Mouse (Mus musculus): ENCODE data around the gene Fkbp1a.

The Fkbp1a gene

GRCm38 (mm10) chr2:151542323-151543062 is at the start of gene Fkbp1a:
Gene Fkbp1a (plus strand): TSS chr2:151542483.
- peak; percentile 97 to 98 for DNase-seq (ENCODE audit: low spot score in 2 of 2)

DNA sequence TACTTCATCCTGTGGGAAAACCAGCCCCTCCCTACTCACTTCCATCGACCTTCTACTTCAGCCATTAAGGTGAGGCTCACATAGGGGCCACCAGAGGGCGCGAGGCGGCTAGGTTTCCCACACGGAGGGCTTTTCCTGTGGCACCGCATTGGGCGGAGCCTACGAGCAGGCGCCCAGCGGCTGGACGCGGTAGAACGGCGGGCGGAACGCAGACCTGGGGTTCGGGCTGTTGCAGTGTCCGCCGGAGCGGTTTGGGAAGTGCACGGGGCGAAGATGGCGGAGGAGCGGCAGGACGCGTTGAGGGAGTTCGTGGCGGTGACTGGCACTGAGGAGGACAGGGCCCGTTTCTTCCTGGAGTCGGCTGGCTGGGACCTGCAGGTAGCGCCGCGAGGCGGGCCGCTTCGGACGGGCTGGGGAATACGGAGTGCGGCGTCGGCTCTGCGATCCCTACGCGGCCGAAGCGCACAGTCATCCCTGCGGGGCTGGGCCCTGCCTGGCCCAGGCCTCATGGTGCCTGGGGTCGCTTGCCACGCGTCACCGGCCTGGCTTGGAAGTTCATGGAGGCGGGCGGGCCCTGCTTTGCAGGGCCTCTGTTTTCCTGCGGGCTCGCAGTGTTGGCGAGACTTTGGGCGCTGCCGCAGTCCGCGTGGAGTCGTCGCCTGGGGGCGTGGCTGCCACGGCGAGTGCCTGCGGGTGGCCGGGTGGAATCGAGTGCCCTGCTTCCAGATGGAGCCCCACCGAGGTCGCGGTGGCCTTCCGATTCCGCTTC is 48.1 kb upstream of the Fkbp1a start, which contains the start of gene Nsfl1c:
Gene Nsfl1c, plus strand, starts transcription at position 148 of the 769 bp plus-strand sequence.
- DNase-seq (ENCODE audit: low spot score in 2 of 2): peak; percentile 86 to 92

DNA sequence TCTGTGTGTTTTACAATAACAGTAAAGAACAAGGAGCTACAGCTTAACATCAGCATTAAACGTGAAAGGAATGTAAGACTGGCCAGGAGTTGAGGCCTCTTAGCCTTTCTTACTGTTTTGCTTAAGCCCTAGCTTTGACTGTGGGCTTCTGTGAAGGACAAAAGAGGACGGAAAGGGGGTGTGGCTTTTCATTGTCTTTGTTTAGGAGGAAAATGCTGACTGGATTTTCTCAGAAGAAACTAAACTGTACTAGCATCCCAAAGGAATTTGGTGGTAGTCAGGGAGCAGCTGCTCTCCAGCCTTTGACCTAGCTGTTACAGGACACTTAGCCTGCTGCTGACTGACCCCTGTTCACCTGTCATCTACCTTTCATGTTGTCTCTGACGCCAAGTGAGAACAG is 43.9 kb upstream of the Fkbp1a start:
- no peak for DNase-seq (ENCODE audit: low spot score in 2 of 2)

DNA sequence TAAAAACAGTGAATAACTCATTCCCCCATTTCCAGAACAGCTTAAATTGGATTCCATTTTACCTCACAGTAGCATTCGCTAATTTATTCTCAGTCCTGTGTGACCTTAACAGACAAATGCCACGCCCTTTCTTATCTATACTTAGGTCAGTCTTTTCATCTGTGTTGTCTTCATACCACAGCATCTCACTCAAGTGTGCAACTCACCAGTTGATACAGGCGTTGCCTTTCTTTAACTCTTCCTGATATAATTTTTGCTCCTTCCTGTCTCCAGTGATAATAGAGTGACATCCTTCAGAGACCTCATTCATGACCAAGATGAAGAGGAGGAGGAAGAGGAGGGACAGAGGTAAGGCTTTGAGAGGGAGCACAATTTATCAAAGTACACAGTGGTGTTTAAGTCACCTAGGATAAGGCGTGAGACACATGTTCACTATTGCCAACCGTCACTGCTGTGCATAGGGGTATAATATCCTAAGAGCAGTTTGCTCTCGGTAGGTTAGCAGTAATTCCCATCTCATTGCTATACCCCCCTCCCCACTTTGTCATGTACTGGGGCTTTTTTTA is 41.8 kb upstream of the Fkbp1a start:
- DNase-seq (ENCODE audit: low spot score in 2 of 2): no peak

GRCm38 (mm10) chr2:151504226-151504625 is 38.1 kb upstream of the Fkbp1a start:
- no peak for DNase-seq (ENCODE audit: low spot score in 2 of 2)

GRCm38 (mm10) chr2:151512199-151512598 is 30.1 kb upstream of the Fkbp1a start:
- DNase-seq (ENCODE audit: low spot score in 2 of 2): peak in 1 of 2 experiments; percentile 36

DNA sequence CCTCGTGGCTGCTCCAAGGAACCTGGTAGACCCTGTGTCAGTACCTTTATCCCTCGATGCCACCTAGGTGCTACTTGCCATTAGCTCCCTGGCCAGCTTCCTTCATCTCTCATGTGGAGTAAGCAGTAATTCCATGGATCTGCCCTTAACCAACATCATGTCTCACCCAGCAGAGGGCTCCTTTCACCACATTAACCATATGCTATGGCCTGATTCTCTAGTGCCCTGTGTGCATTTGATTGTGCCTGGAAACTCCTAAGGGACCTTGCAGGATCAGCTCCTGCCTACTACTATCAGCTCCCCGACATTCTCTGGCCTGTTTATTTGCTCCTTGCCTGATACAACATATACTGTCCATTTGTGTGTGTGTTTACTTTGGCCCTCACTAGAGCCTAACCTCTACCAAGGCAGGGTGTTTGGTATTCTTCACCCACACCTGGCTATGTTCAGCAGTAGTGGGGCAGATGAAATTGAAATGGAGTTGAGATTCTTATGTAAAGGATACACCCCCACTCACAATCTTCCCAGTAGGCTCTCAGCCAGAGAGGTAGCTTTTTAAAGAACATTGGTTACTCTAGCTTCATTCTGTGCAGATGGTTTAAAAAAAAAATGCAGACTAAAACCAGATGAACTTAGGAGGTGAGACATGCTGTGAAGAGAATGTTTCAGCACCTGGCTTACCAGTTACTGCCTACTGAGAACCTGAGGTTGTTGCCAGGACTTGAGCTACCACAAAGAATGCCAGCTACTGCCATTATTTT is 28.6 kb upstream of the Fkbp1a start:
- no peak for DNase-seq (ENCODE audit: low spot score in 2 of 2)

DNA sequence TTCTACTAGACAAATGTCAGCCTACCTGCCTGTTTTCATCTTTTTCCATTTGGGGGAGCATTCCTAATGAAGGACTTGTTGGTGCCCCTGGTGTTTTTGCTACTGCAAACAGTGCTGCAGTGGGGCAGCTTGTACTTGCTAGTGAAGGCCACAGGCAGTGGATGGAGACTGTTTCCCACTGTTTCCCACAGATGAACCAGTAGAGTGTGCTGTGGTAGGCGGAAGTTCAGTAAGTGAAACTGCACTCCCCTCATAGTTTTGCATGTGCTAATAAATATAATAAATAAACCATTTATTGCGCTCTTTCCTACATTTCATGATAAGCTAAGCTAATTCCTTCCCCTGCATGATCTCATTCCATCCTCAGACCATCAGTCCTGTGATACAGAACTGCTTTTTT is 23.3 kb upstream of the Fkbp1a start:
- DNase-seq (ENCODE audit: low spot score in 2 of 2): no peak

GRCm38 (mm10) chr2:151524324-151525041 is 17.8 kb upstream of the Fkbp1a start:
- DNase-seq (ENCODE audit: low spot score in 2 of 2): no peak

DNA sequence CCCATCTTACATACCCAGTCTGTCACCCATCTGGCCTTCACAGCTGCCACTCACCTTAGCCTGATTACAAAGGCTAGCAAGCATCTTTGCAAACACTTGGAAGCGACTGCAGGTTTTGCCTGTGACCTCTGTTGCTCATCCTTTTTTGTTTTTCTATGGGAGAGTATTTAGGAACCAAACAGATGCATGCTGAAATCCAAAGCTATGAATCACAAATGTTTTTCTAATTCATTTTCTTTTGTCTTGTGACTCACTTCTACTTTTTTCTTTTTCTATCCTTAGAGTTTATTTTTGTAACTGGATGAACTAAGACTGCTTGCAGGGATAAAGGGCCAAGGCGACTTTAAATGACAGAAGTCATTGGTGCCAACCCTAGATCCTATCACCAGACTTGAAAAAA is 16.8 kb upstream of the Fkbp1a start:
- DNase-seq (ENCODE audit: low spot score in 2 of 2): no peak

GRCm38 (mm10) chr2:151528066-151528465 is 14.2 kb upstream of the Fkbp1a start:
- no peak for DNase-seq (ENCODE audit: low spot score in 2 of 2)

DNA sequence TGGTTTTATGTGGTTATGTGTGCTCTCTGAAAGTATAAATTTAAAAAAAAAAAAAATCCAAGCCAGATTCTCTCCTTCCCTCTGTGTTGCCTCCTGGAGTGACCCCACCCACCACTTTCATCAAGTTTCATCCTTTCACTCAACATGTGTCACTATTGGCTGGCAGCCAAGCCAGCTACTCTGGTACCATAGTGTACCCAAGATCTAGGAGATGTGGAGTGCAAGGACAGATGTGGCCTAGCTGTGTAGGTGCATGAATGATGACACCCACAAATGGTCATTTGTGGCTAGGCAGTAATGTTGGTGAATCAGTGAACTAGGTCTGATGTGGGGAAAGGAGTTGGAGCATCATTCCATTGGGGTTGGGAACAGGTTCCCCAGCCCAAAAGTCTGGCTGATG is 13.1 kb upstream of the Fkbp1a start:
- no peak for DNase-seq (ENCODE audit: low spot score in 2 of 2)

DNA sequence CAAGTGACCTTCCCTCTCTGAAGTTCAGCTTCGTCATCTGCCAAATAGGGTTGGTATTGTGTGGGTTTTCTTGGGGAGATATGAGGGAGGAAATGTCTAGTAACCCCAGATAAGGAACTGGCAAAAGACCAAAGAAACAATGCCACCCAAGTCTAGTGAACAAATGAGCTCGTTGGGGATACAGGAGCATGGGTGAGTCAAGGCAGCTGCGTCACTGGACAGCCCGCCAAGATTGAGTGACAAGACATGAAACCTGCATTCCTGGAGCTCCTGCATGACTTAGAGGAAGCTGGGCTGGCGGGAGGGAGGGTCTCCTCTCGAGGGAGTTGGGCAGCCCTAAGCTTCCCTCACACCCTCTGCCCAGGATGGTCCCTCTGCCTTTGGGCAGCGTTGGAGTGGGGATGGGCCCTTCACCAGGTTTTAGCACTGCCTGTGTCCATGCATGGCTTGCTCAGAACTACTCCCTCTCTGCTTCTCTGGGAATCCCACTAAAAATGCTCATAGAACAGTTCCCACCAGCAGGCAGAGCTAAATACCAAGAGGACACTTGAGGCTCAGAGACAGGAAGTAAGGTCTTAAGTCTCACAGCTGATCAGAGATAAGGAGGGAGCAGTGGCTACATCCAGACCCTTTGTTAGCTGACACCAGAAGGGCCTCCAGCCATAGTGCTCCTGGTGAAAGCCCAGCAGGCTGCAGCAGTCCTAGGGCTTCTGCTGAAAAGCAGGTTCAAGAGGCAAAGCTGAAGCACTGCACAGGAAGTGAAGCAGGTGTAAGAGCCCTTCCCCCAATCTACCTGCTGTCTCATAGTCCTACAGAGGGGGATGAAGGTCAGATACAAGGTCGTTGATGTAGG is 11.7 kb upstream of the Fkbp1a start:
- no peak for DNase-seq (ENCODE audit: low spot score in 2 of 2)

DNA sequence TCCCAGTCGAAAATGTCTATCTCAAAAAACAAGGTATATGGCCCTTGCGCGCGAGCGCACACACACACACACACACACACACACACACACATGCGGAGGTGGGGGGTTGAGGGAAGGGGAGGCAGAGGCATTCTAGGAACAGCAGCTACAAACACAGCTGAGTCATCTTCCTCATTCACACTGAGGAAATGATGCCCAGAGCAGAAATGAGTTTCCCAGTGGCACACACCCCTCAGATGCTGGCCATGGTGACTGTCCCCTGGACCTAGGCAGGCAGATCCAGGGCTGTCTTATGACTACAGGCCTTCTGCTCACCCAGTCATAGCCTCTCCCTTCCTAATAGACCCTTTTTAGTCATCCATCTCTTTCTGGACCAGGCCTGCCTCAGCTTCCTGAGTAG is 8.7 kb upstream of the Fkbp1a start:
- peak in 1 of 2 experiments; percentile 25 for DNase-seq (ENCODE audit: low spot score in 2 of 2)

DNA sequence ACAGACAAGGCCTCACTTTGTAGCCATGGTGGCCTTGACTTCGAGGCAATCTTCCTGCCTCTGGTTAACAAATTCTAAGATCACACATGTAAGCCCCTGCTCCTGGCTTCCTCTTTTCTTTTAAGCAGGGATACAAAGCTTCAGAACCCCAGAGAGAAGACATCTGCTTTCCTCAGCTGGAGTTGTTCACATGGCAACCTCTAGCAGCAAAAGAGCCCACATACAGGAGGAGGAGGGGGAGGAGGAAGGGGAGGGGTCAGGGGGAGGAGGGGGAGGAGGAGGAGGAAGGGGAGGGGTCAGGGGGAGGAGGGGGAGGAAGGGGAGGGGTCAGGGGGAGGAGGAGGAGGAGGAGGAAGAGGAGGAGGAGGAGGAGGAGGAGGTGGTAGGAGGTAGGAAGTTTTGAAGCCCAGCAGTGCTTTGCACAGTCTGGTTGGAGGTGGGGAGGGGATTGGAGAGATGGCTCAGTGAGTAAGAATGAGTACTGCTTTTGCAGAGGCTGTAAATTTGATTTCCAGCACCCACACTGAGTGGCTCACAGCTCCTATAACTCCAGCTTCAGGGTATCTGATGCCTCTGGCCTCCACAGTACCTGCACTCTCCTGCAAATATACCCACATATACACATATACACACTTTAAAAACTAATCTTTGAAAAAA is 6.2 kb upstream of the Fkbp1a start:
- DNase-seq (ENCODE audit: low spot score in 2 of 2): no peak

DNA sequence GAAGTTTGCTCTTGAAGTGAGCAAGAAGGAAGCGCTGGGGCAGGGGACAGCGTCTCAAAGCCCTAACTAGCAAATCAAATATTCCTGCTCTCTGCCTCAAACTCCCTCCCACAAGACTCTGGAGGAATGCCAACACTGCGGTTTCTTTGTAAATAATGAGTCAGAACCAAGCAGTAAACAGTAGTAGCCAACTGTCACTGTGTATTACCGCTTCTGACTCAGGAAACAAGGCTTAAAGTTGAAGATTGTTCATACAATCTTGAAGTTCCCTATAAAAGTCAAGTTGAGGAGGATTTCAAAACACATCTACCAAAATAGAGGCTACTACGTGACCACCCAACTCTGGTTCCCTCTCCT is 5.7 kb upstream of the Fkbp1a start:
- DNase-seq (ENCODE audit: low spot score in 2 of 2): peak; percentile 20 to 37

DNA sequence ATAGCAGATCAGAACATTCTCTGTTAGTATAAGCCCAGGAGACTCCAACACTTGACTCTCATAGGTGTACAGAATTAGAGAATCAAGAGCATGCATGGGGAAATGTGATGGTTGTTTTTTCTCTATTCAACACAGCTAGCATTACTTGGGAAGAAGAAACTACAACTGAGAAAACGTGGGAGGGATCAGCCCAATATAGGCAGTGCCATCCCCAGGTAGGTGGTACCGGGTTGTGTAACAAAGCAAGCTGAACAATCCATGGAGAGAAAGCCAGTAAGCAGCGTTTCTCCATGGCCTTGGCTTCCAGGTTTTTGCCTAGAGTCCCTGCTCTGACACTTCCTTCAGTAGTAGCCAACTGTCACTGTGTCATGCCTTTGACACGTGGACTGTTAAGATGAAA is 3.6 kb upstream of the Fkbp1a start:
- no peak for DNase-seq (ENCODE audit: low spot score in 2 of 2)

DNA sequence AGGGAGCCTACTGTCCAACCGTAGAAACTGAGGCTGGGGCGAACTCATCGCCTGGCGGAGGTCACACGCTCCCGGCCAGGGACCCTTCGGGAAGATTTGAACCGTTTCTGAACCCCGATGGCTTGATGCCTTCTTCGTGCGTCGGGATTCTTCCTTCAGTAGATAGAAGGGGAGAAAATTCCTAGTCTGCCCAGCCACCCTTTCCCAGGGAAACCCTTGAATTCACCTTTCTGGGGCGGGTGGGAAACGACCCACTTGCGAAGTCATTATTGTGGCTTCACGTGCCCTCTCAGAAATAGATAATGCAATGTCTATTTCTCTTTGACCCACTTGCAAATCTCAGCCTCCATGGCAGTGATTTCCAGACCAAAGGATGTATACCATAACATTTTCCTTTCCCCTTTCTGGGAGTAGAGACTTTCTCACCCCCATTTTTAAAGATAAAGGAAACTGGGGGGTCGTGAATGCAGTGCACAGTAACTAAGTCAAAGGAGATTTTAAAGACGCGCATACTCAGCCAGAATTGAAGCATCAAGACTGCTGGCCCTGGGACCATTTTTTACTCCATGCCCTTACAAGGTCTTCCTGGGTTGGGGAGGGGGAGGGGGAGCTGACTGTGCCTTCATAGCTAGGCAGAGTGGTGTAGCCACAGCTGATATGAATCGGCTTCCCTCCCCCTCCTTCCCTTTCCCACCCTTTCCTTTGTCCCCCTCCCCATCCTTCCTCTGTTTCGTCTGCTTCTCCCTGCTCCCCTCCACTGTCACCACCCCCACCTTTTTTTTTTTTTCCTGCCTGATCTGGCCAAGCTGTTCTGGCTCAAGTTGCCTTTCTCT is 996 bp downstream of the Fkbp1a start:
- DNase-seq (ENCODE audit: low spot score in 2 of 2): peak; percentile 60 to 63

DNA sequence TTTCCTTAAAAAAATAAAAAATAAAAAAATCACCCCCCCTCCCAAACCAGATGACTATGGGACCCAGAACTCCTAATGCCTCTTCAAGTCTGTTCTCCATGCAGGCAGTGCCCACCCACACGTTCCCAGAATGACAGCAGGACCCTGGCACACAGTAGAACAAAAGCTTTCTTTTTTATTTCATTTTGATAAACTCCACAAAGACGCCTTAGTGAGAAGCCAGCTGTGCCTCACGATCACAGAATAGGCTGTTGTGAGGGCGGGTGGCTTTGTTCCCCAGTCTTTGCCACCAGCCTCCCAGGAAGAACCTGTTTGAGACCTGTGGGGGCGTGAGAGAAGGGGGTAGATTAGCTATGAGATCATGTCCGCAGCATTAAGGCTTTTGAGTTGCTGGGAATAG is 2.4 kb downstream of the Fkbp1a start:
- no peak for DNase-seq (ENCODE audit: low spot score in 2 of 2)

Measured in heart, adult 9 months (tissue).